Mouse (Mus musculus): ENCODE data around the gene Sympk.

DNA sequence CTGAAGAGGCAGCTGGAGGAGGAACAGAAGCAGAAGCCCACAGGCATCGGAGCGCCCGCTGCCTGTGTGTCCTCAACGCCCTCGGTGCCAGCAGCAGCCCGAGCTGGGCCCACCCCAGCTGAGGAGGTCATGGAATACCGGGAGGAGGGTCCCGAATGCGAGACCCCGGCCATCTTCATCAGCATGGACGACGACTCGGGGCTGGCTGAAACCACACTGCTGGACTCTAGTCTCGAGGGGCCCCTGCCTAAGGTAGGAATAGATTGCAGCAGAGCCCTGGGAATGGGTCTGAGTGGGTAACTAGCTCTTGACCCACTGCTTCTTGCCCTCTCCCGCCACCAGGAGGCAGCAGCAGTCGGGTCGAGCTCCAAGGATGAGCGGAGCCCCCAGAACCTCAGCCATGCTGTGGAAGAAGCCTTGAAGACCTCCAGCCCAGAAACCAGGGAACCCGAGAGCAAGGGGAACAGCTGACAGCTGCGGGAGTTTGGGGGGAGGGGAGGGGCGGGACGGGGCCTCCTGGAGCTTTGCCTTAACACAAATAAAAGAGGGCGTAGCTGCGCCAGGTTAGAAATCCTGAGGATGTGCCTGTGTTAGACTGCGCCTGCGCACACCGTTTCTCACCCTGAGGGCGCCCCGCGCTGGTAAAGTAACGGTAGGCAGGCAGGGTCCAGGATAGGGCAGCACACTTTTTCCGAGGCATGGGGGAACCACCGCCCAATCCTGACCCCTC lies 30.0 kb downstream of the Sympk start, which contains the start of gene Rsph6a:
- TF ChIP-seq EP300 (IDR thresholded peaks at IDR 0.05) (no peak), CTCF (IDR thresholded peaks at IDR 0.05) (peak; percentile 71)

Measured in lung, postnatal 0 days (tissue).